Mouse (Mus musculus): ENCODE measurements around the gene Ift140. TPM values are rescaled to one million over a fixed set of nuclear protein-coding genes. Genes with fewer than 3 reads are reported as not detected.

Gene Ift140
- polyA plus RNA-seq (2014; fragmentation: Nextera tagmentation; extraction: Ambion mirVana) = 51.6 and 55.3 TPM in 2 replicates

DNA sequence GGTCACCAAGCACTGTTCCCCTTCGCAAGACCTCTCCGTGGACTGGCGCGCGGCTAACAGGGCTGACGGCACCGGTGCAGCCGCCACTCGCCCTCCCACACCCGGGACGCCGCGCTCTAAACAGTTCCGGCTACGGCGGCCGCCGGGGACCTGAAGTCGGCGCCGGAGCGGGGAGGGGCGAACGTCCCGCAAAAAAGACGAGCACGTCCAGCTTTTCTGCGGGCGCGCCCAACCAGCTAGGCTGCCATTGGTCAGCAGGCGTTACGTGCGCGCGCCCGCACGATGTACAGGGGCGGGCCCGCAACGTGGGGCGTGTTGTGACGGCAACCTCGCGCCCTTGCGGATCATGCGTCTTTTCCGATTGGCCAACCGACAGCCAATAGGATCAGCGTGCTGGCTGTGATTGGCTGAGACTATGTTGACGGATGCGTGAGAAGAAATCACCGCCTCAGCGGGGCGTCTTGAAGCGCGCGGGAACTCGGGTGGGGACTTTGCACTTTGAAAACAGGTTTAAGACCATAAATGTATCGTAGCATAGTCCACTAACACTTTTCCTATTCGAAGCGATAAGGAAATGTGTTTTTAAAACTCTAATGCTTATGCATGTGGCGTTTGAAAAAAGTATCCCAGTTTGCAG, at the start of gene Ift140, which contains the start of gene Cramp1l:
TSS of gene Ift140 (plus strand) at position 431 of the 637 bp plus-strand sequence.
TSS of gene Cramp1l (minus strand) at position 134 of the 637 bp plus-strand sequence.
- Histone ChIP-seq H3K4me1 (replicated peaks; ENCODE audit: control insufficient read depth, insufficient read depth, low read length) (peaks cover 7% of the 10 kb centered on the region), H3K27me3 (replicated peaks; ENCODE audit: control insufficient read depth, insufficient read depth, low read length) (no peaks in the 10 kb centered on the region), H3K9me3 (ENCODE audit: control insufficient read depth, low read length) (no peaks in the 10 kb centered on the region), H3K4me3 (ENCODE audit: low read depth, low read length) (peak within 1 kb of the TSS; percentile 96), H3K4me2 (peak within 1 kb of the TSS; percentile 84), H3K27ac (ENCODE audit: low read depth, low read length) (peak within 1 kb of the TSS; percentile 89), H3K36me3 (ENCODE audit: control insufficient read depth, insufficient read depth, low read length) (peaks cover 9% of the 10 kb centered on the region; the same call in 1 of the 2 replicates), H3K9ac (ENCODE audit: low read depth, low read length) (peak within 1 kb of the TSS; percentile 97)
- DNase-seq (ENCODE audit: low spot score) (peak; percentile 99), ATAC-seq (replicated peaks; ENCODE audit: low FRiP score) (peak; percentile 96)
- WGBS = under 1% methylated on average over 62 of the region's 62 CpGs

DNA sequence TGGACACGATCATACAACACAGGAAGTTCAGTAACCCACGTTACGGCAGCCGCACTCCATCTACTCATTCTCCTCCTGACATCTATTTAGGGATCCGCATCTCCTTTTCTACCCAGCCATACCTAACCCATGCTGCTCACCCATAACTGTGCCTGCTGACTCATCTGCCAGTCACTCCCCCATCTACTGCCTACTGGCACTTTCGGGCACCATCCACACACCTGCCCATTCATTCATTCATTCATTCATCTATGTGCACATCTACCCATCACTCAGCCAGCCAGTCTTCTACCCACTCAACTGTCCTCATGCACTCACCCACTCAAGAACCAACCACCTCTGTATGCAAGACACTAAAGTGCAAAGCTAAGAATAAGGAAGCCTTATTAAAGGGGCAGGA, 28.7 kb upstream of the Ift140 start:
- Histone ChIP-seq H3K36me3 (ENCODE audit: control insufficient read depth, insufficient read depth, low read length) (peaks cover 57% of the 10 kb centered on the region), H3K4me1 (replicated peaks; ENCODE audit: control insufficient read depth, insufficient read depth, low read length) (no peaks in the 10 kb centered on the region), H3K9me3 (ENCODE audit: control insufficient read depth, low read length) (no peaks in the 10 kb centered on the region), H3K4me2 (no peak overlapping the region), H3K9ac (ENCODE audit: low read depth, low read length) (no peak overlapping the region), H3K27me3 (replicated peaks; ENCODE audit: control insufficient read depth, insufficient read depth, low read length) (no peaks in the 10 kb centered on the region), H3K27ac (ENCODE audit: low read depth, low read length) (no peak overlapping the region), H3K4me3 (ENCODE audit: low read depth, low read length) (no peak overlapping the region)
- ATAC-seq (replicated peaks; ENCODE audit: low FRiP score) (no peak), DNase-seq (ENCODE audit: low spot score) (no peak)
- 92% methylated on average over 6 of the region's 6 CpGs for WGBS

DNA sequence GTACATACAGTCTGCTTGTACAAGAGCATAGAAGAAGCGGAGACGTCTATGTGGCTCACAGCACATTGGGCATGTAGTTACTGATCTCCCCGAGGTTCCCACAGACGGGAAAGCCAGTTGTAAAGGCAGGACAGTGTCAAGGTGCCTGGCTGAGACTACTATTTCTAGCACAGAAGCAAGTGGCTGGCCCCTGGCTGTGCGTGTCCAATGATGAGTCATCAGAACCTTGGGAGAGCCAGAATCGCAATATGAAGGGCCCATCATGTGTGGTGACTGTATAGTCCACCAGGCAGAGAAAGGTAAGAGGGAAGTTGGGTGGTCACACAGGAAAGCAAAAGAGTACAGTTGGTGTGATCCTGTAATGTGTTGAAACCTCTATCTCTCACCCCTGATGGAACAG, 21.2 kb upstream of the Ift140 start:
- Histone ChIP-seq H3K4me1 (replicated peaks; ENCODE audit: control insufficient read depth, insufficient read depth, low read length) (no peaks in the 10 kb centered on the region), H3K4me2 (no peak overlapping the region), H3K4me3 (ENCODE audit: low read depth, low read length) (no peak overlapping the region), H3K27me3 (replicated peaks; ENCODE audit: control insufficient read depth, insufficient read depth, low read length) (no peaks in the 10 kb centered on the region), H3K36me3 (ENCODE audit: control insufficient read depth, insufficient read depth, low read length) (peaks cover 66% of the 10 kb centered on the region), H3K9me3 (ENCODE audit: control insufficient read depth, low read length) (no peaks in the 10 kb centered on the region), H3K9ac (ENCODE audit: low read depth, low read length) (no peak overlapping the region), H3K27ac (ENCODE audit: low read depth, low read length) (no peak overlapping the region)
- DNase-seq (ENCODE audit: low spot score) (no peak), ATAC-seq (replicated peaks; ENCODE audit: low FRiP score) (no peak)
- 90% methylated on average over 6 of the region's 6 CpGs for WGBS

DNA sequence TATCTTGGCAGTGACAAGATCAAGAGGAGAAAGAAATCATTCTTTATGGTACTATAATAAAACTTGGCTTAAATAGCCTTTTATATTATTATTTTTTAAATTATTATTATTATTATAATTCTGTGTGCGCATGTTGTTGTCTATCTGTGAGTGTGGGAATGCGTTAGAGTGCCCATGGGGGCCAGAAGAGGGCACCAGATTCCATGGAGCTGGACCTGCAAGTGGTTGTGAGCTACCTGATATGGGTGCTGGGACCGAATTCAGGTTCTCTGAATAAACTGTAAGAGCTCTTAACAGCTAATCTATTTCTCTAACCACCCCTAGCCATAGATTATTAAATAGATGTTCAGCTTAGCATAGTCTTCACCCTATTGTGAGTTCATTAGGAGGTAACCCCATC, 10.8 kb upstream of the Ift140 start:
- WGBS = 95% methylated on average over 3 of the region's 3 CpGs

DNA sequence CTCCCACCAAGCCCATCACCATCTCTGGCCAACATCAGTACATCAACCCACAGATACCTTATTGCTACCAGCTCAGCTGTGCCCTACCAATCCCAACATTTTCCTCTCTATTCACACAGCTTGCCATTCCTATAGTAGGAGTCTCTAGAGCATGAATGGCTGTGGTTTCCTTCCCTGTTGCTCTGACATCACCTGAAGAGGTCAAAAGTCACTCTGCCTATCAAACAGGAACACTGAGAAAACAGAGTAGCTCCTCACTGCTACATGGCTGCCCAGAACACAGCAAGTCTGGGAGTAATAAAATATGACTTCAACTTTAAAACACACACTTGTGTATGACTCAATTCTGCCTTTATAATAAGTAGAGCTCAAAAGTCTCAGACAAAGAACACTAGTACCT, 8.4 kb upstream of the Ift140 start:
- Histone ChIP-seq H3K27me3 (replicated peaks; ENCODE audit: control insufficient read depth, insufficient read depth, low read length) (no peaks in the 10 kb centered on the region), H3K9ac (ENCODE audit: low read depth, low read length) (no peak overlapping the region), H3K36me3 (ENCODE audit: control insufficient read depth, insufficient read depth, low read length) (peaks cover 33% of the 10 kb centered on the region; the same call in 1 of the 2 replicates), H3K9me3 (ENCODE audit: control insufficient read depth, low read length) (no peaks in the 10 kb centered on the region), H3K4me3 (ENCODE audit: low read depth, low read length) (no peak overlapping the region), H3K4me2 (no peak overlapping the region), H3K27ac (ENCODE audit: low read depth, low read length) (no peak overlapping the region), H3K4me1 (replicated peaks; ENCODE audit: control insufficient read depth, insufficient read depth, low read length) (no peaks in the 10 kb centered on the region)
- ATAC-seq (replicated peaks; ENCODE audit: low FRiP score) (no peak), DNase-seq (ENCODE audit: low spot score) (no peak)

More for the DNA sequence above, 10.8 kb upstream of the Ift140 start:
- Histone ChIP-seq H3K4me3 (ENCODE audit: low read depth, low read length) (no peak overlapping the region), H3K36me3 (ENCODE audit: control insufficient read depth, insufficient read depth, low read length) (peaks cover 32% of the 10 kb centered on the region; the same call in 1 of the 2 replicates), H3K27me3 (replicated peaks; ENCODE audit: control insufficient read depth, insufficient read depth, low read length) (no peaks in the 10 kb centered on the region), H3K4me1 (replicated peaks; ENCODE audit: control insufficient read depth, insufficient read depth, low read length) (no peaks in the 10 kb centered on the region), H3K9me3 (ENCODE audit: control insufficient read depth, low read length) (no peaks in the 10 kb centered on the region), H3K4me2 (no peak overlapping the region), H3K9ac (ENCODE audit: low read depth, low read length) (no peak overlapping the region), H3K27ac (ENCODE audit: low read depth, low read length) (no peak overlapping the region)
- ATAC-seq (replicated peaks; ENCODE audit: low FRiP score) = no peak
- no peak for DNase-seq (ENCODE audit: low spot score)

DNA sequence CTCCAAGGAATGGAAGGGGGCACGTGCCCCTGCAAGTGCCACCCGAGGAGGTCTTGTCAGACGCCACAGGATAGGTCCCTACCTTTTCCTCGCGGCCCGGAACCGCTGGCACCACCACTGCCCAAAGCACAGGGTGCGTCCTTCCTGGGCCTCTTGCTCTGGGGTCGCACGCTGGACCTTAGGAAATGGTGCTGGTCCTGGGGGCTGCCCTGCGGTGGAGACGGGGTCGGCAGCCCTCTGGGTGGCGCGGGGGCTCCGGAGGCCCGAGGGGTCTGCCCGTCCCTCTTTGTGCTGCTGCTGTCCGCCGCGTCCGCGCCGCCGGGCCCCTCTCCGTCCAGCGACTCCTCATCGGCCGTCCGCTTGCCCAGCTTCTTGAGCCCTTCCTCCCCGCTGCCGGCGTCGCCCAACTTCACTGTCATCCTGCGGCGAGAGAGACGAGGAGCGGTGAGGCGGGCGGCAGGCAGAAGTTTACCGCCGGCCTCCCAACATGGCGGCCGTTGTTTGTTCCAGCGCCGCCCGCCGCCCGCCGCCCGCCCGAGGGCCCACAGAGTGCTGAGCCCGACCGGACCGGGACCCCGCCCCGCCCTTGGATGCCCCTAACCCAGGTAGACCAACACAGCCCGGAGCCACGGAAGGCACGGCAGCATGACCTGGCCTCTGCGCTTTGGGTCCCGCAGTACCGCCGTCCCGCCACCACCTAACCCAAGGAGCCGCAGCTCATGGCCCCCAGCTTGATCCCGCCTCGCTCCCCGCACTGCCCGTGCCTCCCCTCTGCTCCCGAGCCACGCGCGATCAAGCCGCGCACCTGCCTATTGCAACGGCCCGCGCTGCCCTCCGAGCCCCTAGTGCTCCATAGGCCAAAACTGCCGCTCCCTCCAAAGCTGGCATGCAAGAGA, 2.0 kb upstream of the Ift140 start:
- peaks cover 6% of the 10 kb centered on the region; the same call in 1 of the 2 replicates for H3K36me3 ChIP-seq (ENCODE audit: control insufficient read depth, insufficient read depth, low read length)
- H3K4me2 ChIP-seq = peak overlapping the region; percentile 68
- DNase-seq (ENCODE audit: low spot score) = peak; percentile 75
- WGBS = under 1% methylated on average over 81 of the region's 81 CpGs
- H3K4me3 ChIP-seq (ENCODE audit: low read depth, low read length) = peak overlapping the region; percentile 96
- peaks cover 7% of the 10 kb centered on the region for H3K4me1 ChIP-seq (replicated peaks; ENCODE audit: control insufficient read depth, insufficient read depth, low read length)
- no peak for ATAC-seq (replicated peaks; ENCODE audit: low FRiP score)
- H3K9me3 ChIP-seq (ENCODE audit: control insufficient read depth, low read length) = no peaks in the 10 kb centered on the region
- peak overlapping the region; percentile 97 for H3K9ac ChIP-seq (ENCODE audit: low read depth, low read length)
- no peaks in the 10 kb centered on the region for H3K27me3 ChIP-seq (replicated peaks; ENCODE audit: control insufficient read depth, insufficient read depth, low read length)
- H3K27ac ChIP-seq (ENCODE audit: low read depth, low read length) = peak overlapping the region; percentile 88

DNA sequence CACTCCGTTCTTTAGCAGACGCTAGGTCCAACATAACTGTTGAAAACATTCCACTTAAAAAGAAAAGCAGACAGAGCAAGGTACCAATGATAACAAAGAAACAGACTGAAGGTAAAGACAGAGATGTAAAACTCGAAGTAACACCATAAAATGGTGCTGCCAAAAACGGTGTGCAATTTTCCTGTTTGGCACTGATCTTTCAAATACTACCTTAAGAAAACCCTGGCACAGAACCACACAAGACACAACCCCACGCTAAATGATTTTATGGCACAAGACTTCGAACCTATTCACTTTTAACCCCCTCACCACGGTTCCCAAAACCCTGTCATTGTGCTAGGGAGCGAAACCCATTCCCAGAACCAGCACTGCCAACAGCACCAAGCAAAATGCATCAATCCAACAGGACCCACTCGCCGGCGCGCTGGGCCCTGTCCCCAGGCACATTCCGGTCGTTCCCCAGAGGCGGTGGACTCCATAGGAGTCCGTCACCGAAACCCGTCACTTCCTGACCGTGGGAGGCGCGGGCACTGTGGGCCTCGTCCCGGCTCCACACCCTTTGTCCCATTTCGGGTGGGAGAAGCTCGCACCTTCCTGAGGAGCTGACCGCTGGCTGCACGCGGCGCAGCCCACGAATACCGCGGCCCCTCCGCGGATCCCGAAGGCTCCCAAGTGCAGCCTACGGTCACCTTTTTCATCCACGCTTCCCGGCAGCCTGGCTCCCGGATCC, 879 bp upstream of the Ift140 start:
- under 1% methylated on average over 39 of the region's 39 CpGs for WGBS
- H3K4me2 ChIP-seq = peak overlapping the region; percentile 68
- DNase-seq (ENCODE audit: low spot score) = peak; percentile 58
- no peaks in the 10 kb centered on the region for H3K27me3 ChIP-seq (replicated peaks; ENCODE audit: control insufficient read depth, insufficient read depth, low read length)
- ATAC-seq (replicated peaks; ENCODE audit: low FRiP score) = no peak
- peak overlapping the region; percentile 89 for H3K27ac ChIP-seq (ENCODE audit: low read depth, low read length)
- H3K9me3 ChIP-seq (ENCODE audit: control insufficient read depth, low read length) = no peaks in the 10 kb centered on the region
- peaks cover 7% of the 10 kb centered on the region for H3K4me1 ChIP-seq (replicated peaks; ENCODE audit: control insufficient read depth, insufficient read depth, low read length)
- peak overlapping the region; percentile 96 for H3K4me3 ChIP-seq (ENCODE audit: low read depth, low read length)
- H3K36me3 ChIP-seq (ENCODE audit: control insufficient read depth, insufficient read depth, low read length) = peaks cover 9% of the 10 kb centered on the region; the same call in 1 of the 2 replicates
- peak overlapping the region; percentile 97 for H3K9ac ChIP-seq (ENCODE audit: low read depth, low read length)
